Mouse (Mus musculus) ES-E14 (cell line): ENCODE data around the gene Lhx2.

Experiments
- CHD2 ChIP-seq: IDR thresholded peaks from 2 replicates; pipeline ENCODE4 v1.6.1; 2014; ENCODE audit warnings: mild to moderate bottlenecking, low read depth, low read length, inconsistent platforms
- HCFC1 ChIP-seq: IDR thresholded peaks from 2 replicates; pipeline ENCODE4 v1.6.1; 2012; ENCODE audit warnings: low read length, inconsistent platforms, borderline replicate concordance; ENCODE audit not compliant: insufficient read depth
- MAFK ChIP-seq: IDR thresholded peaks from 2 replicates; pipeline ENCODE4 v1.6.1; 2014; ENCODE audit warnings: mild to moderate bottlenecking, low read depth, low read length, inconsistent platforms; ENCODE audit not compliant: insufficient read depth
- ZC3H11A ChIP-seq: IDR thresholded peaks from 2 replicates; pipeline ENCODE4 v1.6.1; 2012; ENCODE audit warnings: low read depth, mild to moderate bottlenecking, inconsistent platforms, low read length, borderline replicate concordance
- ZNF384 ChIP-seq: IDR thresholded peaks from 2 replicates; pipeline ENCODE4 v1.6.1; 2012; ENCODE audit warnings: low read depth, low read length, inconsistent platforms

- TF ChIP-seq ZNF384 (no peak), HCFC1 (no peak), CHD2 (no peak), MAFK (no peak), ZC3H11A (no peak)
Observed at GRCm38 (mm10) chr2:38359186-38359585, 20.1 kb downstream of the Lhx2 start.
